Mouse (Mus musculus): ENCODE measurements around the gene Smg8. TPM values are rescaled to one million over a fixed set of nuclear protein-coding genes. Genes with fewer than 3 reads are reported as not detected.

The Smg8 gene
- polyA plus RNA-seq, 1 experiment from 2014 or later = 22.3 TPM

MicroRNA genes within 50 kb of the gene (microRNA counts, 519-probe panel; counts per million panel counts)
- microRNA mmu-miR-301a = 6,165 counts per million, percentile 91 among the panel's probes with 10 or more counts

Small RNA genes within 50 kb of the gene (microRNA-seq; reads per million reads assigned to microRNA genes)
- gene Mir301 = 1,584 reads per million, percentile 83 among the genes with 10 or more reads in this experiment

Other genes with a start within 250 kb of the Smg8 start
- 6.0 and 7.0 TPM in 2 replicates for gene Ypel2, start 93.1 kb downstream of the Smg8 start, polyA plus RNA-seq (2014; fragmentation: Nextera tagmentation; extraction: Ambion mirVana)
- 188 and 197 TPM in 2 replicates for gene Gdpd1, start 12.7 kb downstream of the Smg8 start, polyA plus RNA-seq (2014; fragmentation: Nextera tagmentation; extraction: Ambion mirVana)
- gene Prr11, start 21.9 kb upstream of the Smg8 start, polyA plus RNA-seq (2014; fragmentation: Nextera tagmentation; extraction: Ambion mirVana) = 5.8 and 7.0 TPM in 2 replicates
- gene Ska2, start 22.5 kb upstream of the Smg8 start, polyA plus RNA-seq (2014; fragmentation: Nextera tagmentation; extraction: Ambion mirVana) = 71.4 and 73.8 TPM in 2 replicates
- 88.1 and 89.7 TPM in 2 replicates for gene Trim37, start 40.3 kb upstream of the Smg8 start, polyA plus RNA-seq (2014; fragmentation: Nextera tagmentation; extraction: Ambion mirVana)